Mouse (Mus musculus) activated CD4-positive, CD25-positive, alpha-beta regulatory T cell, adult 4 months (primary cell): ENCODE measurements around the gene Vgll2. TPM values are rescaled to one million over a fixed set of nuclear protein-coding genes. Genes with fewer than 3 reads are reported as not detected.

ENCODE experiments used
- polyA plus RNA-seq, 2 experiments: library from polyadenylated mRNA; unstranded; fragments of 100-300 nt; shearing (Covaris generic); gene quantifications; one replicate each; pipeline ENCODE4 v1.2.1; 2017

Gene Vgll2
- polyA plus RNA-seq, 2 experiments from 2014 or later, result not detected

Other genes with a start within 250 kb of the Vgll2 start
- not detected for gene Ros1, start 172.7 kb downstream of the Vgll2 start, polyA plus RNA-seq
- under 1 TPM in 1 of 2 experiments, not detected in 1; 0.07 TPM for gene Dcbld1, start 211.1 kb downstream of the Vgll2 start, polyA plus RNA-seq